Mouse (Mus musculus) embryonic facial prominence, embryonic 12.5 days (tissue): ENCODE results near the gene Borcs8. TPM values are rescaled to one million over a fixed set of nuclear protein-coding genes. Genes with fewer than 3 reads are reported as not detected.

Experiments
- ATAC-seq: fragments of 200-750 bp; cut with Nextera tagmentation; 2 replicates; pipeline ENCODE4 v1.8.0; 2017; ENCODE audit not compliant: insufficient number of reproducible peaks, insufficient read depth, low FRiP score, low TSS enrichment
- H3K27ac ChIP-seq: fragments of 300-500 bp; sonication (generic); 2 replicates; pipeline ENCODE4 v1.5.1; 2016; ENCODE audit warnings: mild to moderate bottlenecking
- H3K27me3 ChIP-seq: fragments of 300-500 bp; sonication (generic); 2 replicates; pipeline ENCODE4 v1.6.1; 2016; ENCODE audit warnings: mild to moderate bottlenecking, moderate library complexity
- H3K36me3 ChIP-seq: fragments of 300-500 bp; sonication (generic); 2 replicates; pipeline ENCODE4 v1.6.1; 2016; ENCODE audit warnings: mild to moderate bottlenecking
- H3K4me1 ChIP-seq: fragments of 300-500 bp; sonication (generic); 2 replicates; pipeline ENCODE4 v1.6.1; 2016
- H3K4me2 ChIP-seq: fragments of 300-500 bp; sonication (generic); replicated peaks from 2 replicates; pipeline ENCODE4 v1.6.1; 2016; ENCODE audit warnings: mild to moderate bottlenecking, moderate library complexity
- H3K4me3 ChIP-seq: fragments of 300-500 bp; sonication (generic); 2 replicates; pipeline ENCODE4 v1.5.1; 2016; ENCODE audit warnings: mild to moderate bottlenecking
- H3K9ac ChIP-seq: fragments of 300-500 bp; sonication (generic); 2 replicates; pipeline ENCODE4 v1.6.1; 2016; ENCODE audit warnings: mild to moderate bottlenecking, moderate library complexity
- H3K9me3 ChIP-seq: fragments of 300-500 bp; sonication (generic); 2 replicates; pipeline ENCODE4 v1.6.1; 2016; ENCODE audit warnings: mild to moderate bottlenecking, moderate library complexity
- WGBS: fragments of 180-500 bp; shearing (Covaris S2); methylation state at CpG from one replicate; pipeline ENCODE4 v1.1.7; 2016; 5-methylcytosine and 5-hydroxymethylcytosine counted together
- microRNA-seq: library from miRNA; unstranded; fragments of <30 nt; microRNA quantifications from one replicate; pipeline ENCODE4, GENCODE M21; 2017
- polyA plus RNA-seq: library from polyadenylated mRNA; unstranded; fragments of >200 nt; fragmentation: Nextera tagmentation; extraction: Ambion mirVana; gene quantifications from 2 replicates; pipeline ENCODE4 v1.2.1, GENCODE M21; 2016

Gene Borcs8
- polyA plus RNA-seq, 1 experiment from 2014 or later = 46.7 TPM

DNA sequence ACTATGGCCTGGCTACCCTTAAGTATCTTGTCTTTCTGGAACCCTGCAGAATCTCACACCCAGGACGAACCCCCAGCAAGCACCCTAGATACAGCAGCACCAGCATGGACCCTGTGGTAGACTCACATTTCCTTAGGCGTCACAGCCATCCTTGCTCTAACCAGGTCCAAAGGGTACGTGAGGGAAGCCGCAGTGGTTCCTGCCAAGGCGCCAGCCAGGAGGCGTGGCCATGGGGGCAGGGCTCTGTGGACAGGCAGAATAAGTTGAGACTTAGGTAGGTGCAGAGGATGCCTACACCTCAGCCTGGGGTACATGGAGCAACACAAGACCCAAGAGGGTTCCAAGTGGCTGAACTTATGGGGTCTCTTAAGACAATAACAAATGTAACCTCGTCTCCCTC, 49.4 kb downstream of the Borcs8 start:
- no peak overlapping the region for H3K4me3 ChIP-seq
- 68% methylated on average over 7 of the region's 7 CpGs for WGBS
- no peaks in the 10 kb centered on the region for H3K9me3 ChIP-seq
- no peak overlapping the region for H3K27ac ChIP-seq
- ATAC-seq = no peak
- H3K4me2 ChIP-seq = no peak overlapping the region
- no peaks in the 10 kb centered on the region for H3K4me1 ChIP-seq
- H3K27me3 ChIP-seq = no peaks in the 10 kb centered on the region
- peaks cover 3% of the 10 kb centered on the region; the same call in 1 of the 2 replicates for H3K36me3 ChIP-seq
- no peak overlapping the region for H3K9ac ChIP-seq

DNA sequence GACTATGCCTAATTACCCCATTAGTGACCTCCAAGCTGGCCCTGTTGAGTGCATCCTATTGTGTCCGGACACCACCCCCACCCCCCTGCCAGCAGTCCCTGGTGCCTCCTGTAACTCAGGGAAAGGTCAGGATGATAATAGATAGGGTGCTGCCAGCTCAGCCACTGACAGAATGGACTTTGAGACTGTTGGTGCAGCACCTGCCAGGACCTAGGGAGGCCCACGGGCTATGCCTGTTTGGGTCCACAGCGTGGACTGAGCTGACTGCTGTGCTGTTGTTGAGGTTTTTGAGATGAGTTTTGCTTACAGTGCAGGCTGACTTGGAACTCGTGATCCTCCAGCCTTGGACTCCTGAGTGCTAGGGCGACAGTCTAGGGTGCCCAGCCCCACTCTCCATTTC, 53.9 kb downstream of the Borcs8 start:
- Histone ChIP-seq H3K27me3 (no peaks in the 10 kb centered on the region), H3K36me3 (no peaks in the 10 kb centered on the region), H3K4me1 (no peaks in the 10 kb centered on the region), H3K9me3 (no peaks in the 10 kb centered on the region), H3K9ac (no peak overlapping the region), H3K27ac (no peak overlapping the region), H3K4me3 (no peak overlapping the region), H3K4me2 (no peak overlapping the region)
- no peak for ATAC-seq
- 71% methylated on average over 5 of the region's 5 CpGs for WGBS

DNA sequence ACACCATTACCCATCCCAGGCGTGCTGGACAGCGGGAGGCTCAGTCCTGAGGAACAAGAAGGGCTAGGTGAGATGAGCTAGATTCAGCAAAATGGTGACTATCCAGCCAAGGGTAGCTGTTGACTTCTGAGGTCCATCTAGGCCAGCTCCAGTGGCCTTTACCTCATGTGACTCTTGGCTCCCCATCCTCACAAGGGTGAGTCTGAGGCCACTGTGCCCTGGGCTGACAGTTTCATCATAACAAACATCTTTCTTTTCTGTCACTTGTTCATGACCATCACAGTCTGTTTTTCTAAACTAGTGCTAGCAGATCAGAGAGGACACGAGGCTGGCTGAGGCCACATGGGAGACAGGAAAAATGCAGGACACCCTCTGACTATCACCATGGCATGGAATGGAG, 54.9 kb downstream of the Borcs8 start:
- no peaks in the 10 kb centered on the region for H3K36me3 ChIP-seq
- no peaks in the 10 kb centered on the region for H3K4me1 ChIP-seq
- no peak overlapping the region for H3K4me2 ChIP-seq
- ATAC-seq = no peak
- no peaks in the 10 kb centered on the region for H3K9me3 ChIP-seq
- H3K27ac ChIP-seq = no peak overlapping the region
- no peak overlapping the region for H3K9ac ChIP-seq
- WGBS = 76% methylated on average over 3 of the region's 3 CpGs
- no peaks in the 10 kb centered on the region for H3K27me3 ChIP-seq
- no peak overlapping the region for H3K4me3 ChIP-seq

DNA sequence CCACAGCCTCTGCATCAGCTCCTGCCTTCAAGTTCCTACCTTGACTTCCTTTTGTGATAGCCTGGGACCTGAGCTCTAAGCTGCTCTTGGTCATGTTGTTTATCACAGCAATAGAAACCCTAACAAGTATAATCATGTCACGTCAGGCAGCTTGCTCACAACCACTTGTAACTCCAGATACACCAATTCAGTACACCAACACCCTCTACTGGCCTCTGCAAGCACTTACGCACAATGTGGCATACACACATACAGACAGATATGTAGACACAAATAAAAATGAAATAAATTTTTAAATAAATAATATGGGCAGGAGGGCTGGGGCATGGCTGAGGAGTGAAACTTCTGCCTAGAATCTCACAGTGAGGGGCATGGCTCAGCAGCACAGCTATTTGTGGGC, 56.5 kb downstream of the Borcs8 start:
- H3K4me2 ChIP-seq = no peak overlapping the region
- H3K9me3 ChIP-seq = no peaks in the 10 kb centered on the region
- 80% methylated on average over 2 of the region's 2 CpGs for WGBS
- H3K4me3 ChIP-seq = no peak overlapping the region
- no peak for ATAC-seq
- H3K27me3 ChIP-seq = no peaks in the 10 kb centered on the region
- H3K36me3 ChIP-seq = no peaks in the 10 kb centered on the region
- H3K9ac ChIP-seq = no peak overlapping the region
- no peak overlapping the region for H3K27ac ChIP-seq
- H3K4me1 ChIP-seq = no peaks in the 10 kb centered on the region

Small RNA genes within 50 kb of the gene (microRNA-seq; reads per million reads assigned to microRNA genes)
- gene Mir7066 = not detected

Other genes with a start within 250 kb of the Borcs8 start
- 4.1 and 5.1 TPM in 2 replicates for gene Tssk6, start 237.3 kb upstream of the Borcs8 start, polyA plus RNA-seq
- gene Ndufa13, start 236.9 kb upstream of the Borcs8 start, polyA plus RNA-seq = 168 and 171 TPM in 2 replicates
- 4.8 and 4.9 TPM in 2 replicates for gene Yjefn3, start 236.8 kb upstream of the Borcs8 start, polyA plus RNA-seq
- gene Gatad2a, start 143.1 kb upstream of the Borcs8 start, polyA plus RNA-seq = 49.8 and 63.0 TPM in 2 replicates
- gene Mau2, start 96.8 kb upstream of the Borcs8 start, polyA plus RNA-seq = 64.0 and 65.4 TPM in 2 replicates
- 55.3 and 56.7 TPM in 2 replicates for gene Sugp1, start 96.7 kb upstream of the Borcs8 start, polyA plus RNA-seq
- 0.58 and 1.3 TPM in 2 replicates for gene Tm6sf2, start 66.6 kb upstream of the Borcs8 start, polyA plus RNA-seq
- gene Hapln4, start 56.0 kb upstream of the Borcs8 start, polyA plus RNA-seq = 0.04 and 0.06 TPM in 2 replicates
- 4.1 and 6.1 TPM in 2 replicates for gene Ncan, start 18.6 kb upstream of the Borcs8 start, polyA plus RNA-seq
- 24.2 and 25.0 TPM in 2 replicates for gene Nr2c2ap, start 8.2 kb upstream of the Borcs8 start, polyA plus RNA-seq
- 25.8 and 28.3 TPM in 2 replicates for gene Rfxank, start 345 bp upstream of the Borcs8 start, polyA plus RNA-seq
- gene Mef2b, start 212 bp downstream of the Borcs8 start, polyA plus RNA-seq = 1.4 and 1.9 TPM in 2 replicates
- gene Tmem161a, start 32.9 kb downstream of the Borcs8 start, polyA plus RNA-seq = 65.9 and 72.0 TPM in 2 replicates
- 4.4 and 4.6 TPM in 2 replicates for gene Slc25a42, start 72.8 kb downstream of the Borcs8 start, polyA plus RNA-seq
- 47.5 and 54.0 TPM in 2 replicates for gene Sugp2, start 94.7 kb downstream of the Borcs8 start, polyA plus RNA-seq
- 28.7 and 33.3 TPM in 2 replicates for gene Armc6, start 95.0 kb downstream of the Borcs8 start, polyA plus RNA-seq
- 89.4 and 89.6 TPM in 2 replicates for gene Homer3, start 143.3 kb downstream of the Borcs8 start, polyA plus RNA-seq
- gene Ddx49, start 163.0 kb downstream of the Borcs8 start, polyA plus RNA-seq = 54.8 and 58.9 TPM in 2 replicates
- 267 and 295 TPM in 2 replicates for gene Cope, start 163.0 kb downstream of the Borcs8 start, polyA plus RNA-seq
- 10.0 and 11.1 TPM in 2 replicates for gene Cers1, start 176.3 kb downstream of the Borcs8 start, polyA plus RNA-seq
- 2.1 and 3.2 TPM in 2 replicates for gene Gdf1, start 190.3 kb downstream of the Borcs8 start, polyA plus RNA-seq
- 33.7 and 36.0 TPM in 2 replicates for gene Upf1, start 213.8 kb downstream of the Borcs8 start, polyA plus RNA-seq
- gene Comp, start 234.1 kb downstream of the Borcs8 start, polyA plus RNA-seq = 0.61 and 1.4 TPM in 2 replicates